Mouse (Mus musculus) cerebellum, postnatal 14 days (tissue): ENCODE data around the gene Ubr4.

Experiments used
- DNase-seq, 2 experiments: peaks; one replicate each; pipeline ENCODE4 v3.0.0; 2021; ENCODE audit warnings: mixed read lengths in 2 of 2

Ubr4 gene

GRCm38 (mm10) chr4:139351931-139352711, at the start of gene Ubr4, which contains the start of the genes Mrto4 and Emc1:
Gene Ubr4, plus strand, starts transcription at chr4:139352609.
Gene Mrto4, minus strand, starts transcription at chr4:139352576.
Gene Emc1, plus strand, starts transcription at chr4:139352587.
- peak; percentile 87 to 88 for DNase-seq

GRCm38 (mm10) chr4:139305521-139305920, 46.9 kb upstream of the Ubr4 start:
- DNase-seq = peak in 1 of 2 experiments; percentile 20

GRCm38 (mm10) chr4:139307916-139308315, 44.5 kb upstream of the Ubr4 start:
- DNase-seq = no peak

GRCm38 (mm10) chr4:139309651-139310050, 42.8 kb upstream of the Ubr4 start:
- DNase-seq = no peak

GRCm38 (mm10) chr4:139310171-139310898, 42.1 kb upstream of the Ubr4 start, which contains the start of the genes Pqlc2 and Akr7a5:
Gene Pqlc2, minus strand, starts transcription at chr4:139310708.
Gene Akr7a5, plus strand, starts transcription at chr4:139310744.
- peak; percentile 100 for DNase-seq

- DNase-seq = no peak
Observed at GRCm38 (mm10) chr4:139310899-139311701, 41.3 kb upstream of the Ubr4 start.

GRCm38 (mm10) chr4:139311707-139312106, 40.7 kb upstream of the Ubr4 start:
- DNase-seq = no peak

- DNase-seq = peak in 1 of 2 experiments; percentile 68
Observed at GRCm38 (mm10) chr4:139312632-139313031, 39.8 kb upstream of the Ubr4 start.

GRCm38 (mm10) chr4:139318449-139318848, 34.0 kb upstream of the Ubr4 start:
- DNase-seq = no peak

- no peak for DNase-seq
Observed at GRCm38 (mm10) chr4:139319740-139320139, 32.7 kb upstream of the Ubr4 start.

GRCm38 (mm10) chr4:139330605-139331004, 21.8 kb upstream of the Ubr4 start:
- peak in 1 of 2 experiments; percentile 54 for DNase-seq

- DNase-seq = no peak
Observed at GRCm38 (mm10) chr4:139334631-139335295, 17.6 kb upstream of the Ubr4 start.

GRCm38 (mm10) chr4:139335507-139335906, 16.9 kb upstream of the Ubr4 start:
- DNase-seq = no peak

GRCm38 (mm10) chr4:139336822-139337483, 15.5 kb upstream of the Ubr4 start:
- peak; percentile 79 to 90 for DNase-seq

- no peak for DNase-seq
Observed at GRCm38 (mm10) chr4:139338145-139338544, 14.3 kb upstream of the Ubr4 start.

- no peak for DNase-seq
Observed at GRCm38 (mm10) chr4:139340835-139341234, 11.6 kb upstream of the Ubr4 start.

GRCm38 (mm10) chr4:139341556-139342233, 10.7 kb upstream of the Ubr4 start:
- peak in 1 of 2 experiments; percentile 19 for DNase-seq

- DNase-seq = peak; percentile 56 to 68
Observed at GRCm38 (mm10) chr4:139343718-139344117, 8.7 kb upstream of the Ubr4 start.

- DNase-seq = no peak
Observed at GRCm38 (mm10) chr4:139345416-139346019, 6.9 kb upstream of the Ubr4 start.

- DNase-seq = no peak
Observed at GRCm38 (mm10) chr4:139352832-139353231, 423 bp downstream of the Ubr4 start.

GRCm38 (mm10) chr4:139357211-139357610, 4.8 kb downstream of the Ubr4 start:
- DNase-seq = no peak
